Mouse (Mus musculus) brain, embryonic 14.5 days (tissue): ENCODE data around the gene Atf6. TPM values are rescaled to one million over a fixed set of nuclear protein-coding genes. Genes with fewer than 3 reads are reported as not detected.

Experiments used
- DNase-seq: peaks from one replicate; pipeline ENCODE4 v3.0.0-alpha.2; 2011; ENCODE audit warnings: low read depth
- CTCF ChIP-seq: fragments of 200-500 bp; IDR thresholded peaks from 2 replicates; pipeline ENCODE4 v1.5.1; 2012; ENCODE audit warnings: inconsistent platforms, mild to moderate bottlenecking, moderate library complexity, borderline replicate concordance; ENCODE audit not compliant: insufficient read depth, insufficient read length; ENCODE audit errors: extremely low read depth
- POLR2A ChIP-seq: fragments of 200-500 bp; IDR thresholded peaks from 2 replicates; pipeline ENCODE4 v1.6.1; 2012; ENCODE audit warnings: mild to moderate bottlenecking, inconsistent platforms, borderline replicate concordance; ENCODE audit not compliant: poor library complexity, insufficient read depth, insufficient read length, severe bottlenecking; ENCODE audit errors: extremely low read depth
- polyA plus RNA-seq: library from polyadenylated mRNA; depleted of rRNA; stranded (reverse); fragments of >200 nt; gene quantifications from 2 replicates; pipeline ENCODE4 v1.2.3, GENCODE M21; 2012

Gene Atf6
- polyA plus RNA-seq, 1 experiment = 10.9 TPM

- DNase-seq = no peak
- TF ChIP-seq CTCF (no peak), POLR2A (no peak)
Measured at GRCm38 (mm10) chr1:170834756-170835155, 32.8 kb downstream of the Atf6 start.

- TF ChIP-seq POLR2A = no peak
- TF ChIP-seq CTCF = no peak
- no peak for DNase-seq
Measured at GRCm38 (mm10) chr1:170829781-170830180, 37.8 kb downstream of the Atf6 start.

- no peak for TF ChIP-seq CTCF
- no peak for TF ChIP-seq POLR2A
- DNase-seq = no peak
Measured at GRCm38 (mm10) chr1:170829344-170829743, 38.2 kb downstream of the Atf6 start.

GRCm38 (mm10) chr1:170820103-170820814 lies 47.3 kb downstream of the Atf6 start:
- DNase-seq = no peak
- TF ChIP-seq CTCF (no peak), POLR2A (no peak)

- no peak for DNase-seq
- no peak for TF ChIP-seq POLR2A
- TF ChIP-seq CTCF = no peak
Measured at GRCm38 (mm10) chr1:170815287-170816004, 52.1 kb downstream of the Atf6 start.

- no peak for DNase-seq
- TF ChIP-seq POLR2A (no peak), CTCF (no peak)
Measured at GRCm38 (mm10) chr1:170812822-170813221, 54.7 kb downstream of the Atf6 start.

- no peak for DNase-seq
- TF ChIP-seq POLR2A = no peak
- no peak for TF ChIP-seq CTCF
Measured at GRCm38 (mm10) chr1:170807600-170808270, 59.8 kb downstream of the Atf6 start.

GRCm38 (mm10) chr1:170804721-170805120 lies 62.9 kb downstream of the Atf6 start:
- DNase-seq = no peak
- TF ChIP-seq POLR2A (no peak), CTCF (no peak)

- TF ChIP-seq CTCF = no peak
- no peak for TF ChIP-seq POLR2A
- DNase-seq = no peak
Measured at GRCm38 (mm10) chr1:170802669-170803068, 64.9 kb downstream of the Atf6 start.

- DNase-seq = no peak
- TF ChIP-seq CTCF = no peak
- no peak for TF ChIP-seq POLR2A
Measured at GRCm38 (mm10) chr1:170800694-170801093, 66.9 kb downstream of the Atf6 start.

GRCm38 (mm10) chr1:170795741-170796347 lies 71.7 kb downstream of the Atf6 start:
- TF ChIP-seq CTCF = no peak
- TF ChIP-seq POLR2A = no peak
- DNase-seq = no peak

GRCm38 (mm10) chr1:170791542-170791941 lies 76.0 kb downstream of the Atf6 start:
- no peak for DNase-seq
- TF ChIP-seq POLR2A (no peak), CTCF (no peak)
